9 mouse cellular contexts compared by ENCODE assay signal in genomic region chr6:37642701-37643121, GRCm38 (mm10).
DNase-seq lines count a peak whose midpoint lies in the region; ATAC-seq and TF ChIP-seq lines count a peak whose summit lies in the region.
"Had no signal": no experiment of that assay in that cellular context is flagged by ENCODE, and none has a peak within 500 bp of the region (broad histone marks: within the 10 kb centered on the region; RNA-seq: fewer than 3 reads in every experiment).

No protein-coding gene starts in this region.

- H3K27me3 ChIP-seq in lung, embryonic 15.5 days, result no peaks in the 10 kb centered on the region
- H3K27me3 ChIP-seq in embryonic facial prominence, embryonic 10.5 days (replicated peaks; ENCODE audit: low read depth, poor library complexity, severe bottlenecking), result no peaks in the 10 kb centered on the region
- H3K27me3 ChIP-seq in hindbrain, embryonic 13.5 days, result no peaks in the 10 kb centered on the region
- no peaks in the 10 kb centered on the region for H3K27me3 ChIP-seq in midbrain, postnatal 0 days (ENCODE audit: insufficient read depth, low read length)
- H3K27me3 ChIP-seq: liver, embryonic 13.5 days had no signal

- H3K27ac ChIP-seq in lung, embryonic 15.5 days, result no peak overlapping the region
- no peak overlapping the region for H3K27ac ChIP-seq in embryonic facial prominence, embryonic 10.5 days (replicated peaks)
- H3K27ac ChIP-seq in hindbrain, embryonic 13.5 days, result peak overlapping the region; percentile 93
- H3K27ac ChIP-seq in midbrain, postnatal 0 days (ENCODE audit: low read depth, low read length), result peak overlapping the region; percentile 81
- H3K27ac ChIP-seq: liver, embryonic 13.5 days had no signal

- DNase-seq in lung, postnatal 14 days, result no peak
- DNase-seq in embryonic facial prominence, embryonic 10.5 days (ENCODE audit: low spot score), result peak; percentile 14
- peak; percentile 94 for DNase-seq in midbrain, postnatal 0 days (ENCODE audit: low spot score)
- DNase-seq in adrenal gland, postnatal 14 days, result no peak
- no peak for DNase-seq in gastrocnemius, postnatal 4 days (ENCODE audit: low spot score in 2 of 2)
- no peak for DNase-seq in thymus, adult 18-20 months
- DNase-seq: liver, embryonic 13.5 days had no signal

- H3K36me3 ChIP-seq in lung, embryonic 15.5 days, result no peaks in the 10 kb centered on the region
- H3K36me3 ChIP-seq in embryonic facial prominence, embryonic 10.5 days (replicated peaks), result no peaks in the 10 kb centered on the region
- no peaks in the 10 kb centered on the region for H3K36me3 ChIP-seq in hindbrain, embryonic 13.5 days
- no peaks in the 10 kb centered on the region for H3K36me3 ChIP-seq in midbrain, postnatal 0 days (ENCODE audit: insufficient read depth, low read length)
- H3K36me3 ChIP-seq: liver, embryonic 13.5 days had no signal

- no peak overlapping the region for H3K4me3 ChIP-seq in lung, embryonic 15.5 days
- H3K4me3 ChIP-seq in embryonic facial prominence, embryonic 10.5 days, result no peak overlapping the region
- peak overlapping the region; percentile 27 for H3K4me3 ChIP-seq in hindbrain, embryonic 13.5 days
- H3K4me3 ChIP-seq in midbrain, postnatal 0 days (ENCODE audit: low read depth, low read length), result peak overlapping the region; percentile 26
- H3K4me3 ChIP-seq: liver, embryonic 13.5 days had no signal

- 45% methylated on average over 8 of the region's 8 CpGs for WGBS in lung, embryonic 15.5 days
- WGBS in embryonic facial prominence, embryonic 10.5 days, result 49% methylated on average over 8 of the region's 8 CpGs
- 18% methylated on average over 8 of the region's 8 CpGs for WGBS in hindbrain, embryonic 13.5 days
- 6% methylated on average over 8 of the region's 8 CpGs for WGBS in midbrain, postnatal 0 days

- no peak for TF ChIP-seq CTCF in midbrain, postnatal 0 days (IDR thresholded peaks at IDR 0.05)

- H3K9ac ChIP-seq in lung, embryonic 15.5 days, result no peak overlapping the region
- peak overlapping the region; percentile 47; the same call in 1 of the 2 replicates for H3K9ac ChIP-seq in hindbrain, embryonic 13.5 days
- H3K9ac ChIP-seq in midbrain, postnatal 0 days (replicated peaks; ENCODE audit: low read length, poor library complexity, severe bottlenecking), result peak overlapping the region; percentile 50; the same call in 1 of the 2 replicates
- H3K9ac ChIP-seq: liver, embryonic 13.5 days had no signal

- no peaks in the 10 kb centered on the region for H3K9me3 ChIP-seq in lung, embryonic 15.5 days
- H3K9me3 ChIP-seq in embryonic facial prominence, embryonic 10.5 days, result no peaks in the 10 kb centered on the region
- no peaks in the 10 kb centered on the region for H3K9me3 ChIP-seq in hindbrain, embryonic 13.5 days
- no peaks in the 10 kb centered on the region for H3K9me3 ChIP-seq in midbrain, postnatal 0 days (ENCODE audit: low read length)
- H3K9me3 ChIP-seq: liver, embryonic 13.5 days had no signal

- ATAC-seq in lung, embryonic 15.5 days (ENCODE audit: borderline replicate concordance, extremely low read depth, low FRiP score, low TSS enrichment), result no peak
- peak; percentile 83 for ATAC-seq in hindbrain, embryonic 13.5 days (ENCODE audit: low FRiP score)
- peak; percentile 88 for ATAC-seq in midbrain, postnatal 0 days (ENCODE audit: low FRiP score)

- H3K4me1 ChIP-seq in lung, embryonic 15.5 days, result 0 out of 2 replicates have a peak, but pooled peaks cover 3% of the 10 kb centered on the region
- H3K4me1 ChIP-seq in embryonic facial prominence, embryonic 10.5 days, result peaks cover 8% of the 10 kb centered on the region; the same call in 1 of the 2 replicates
- peaks cover 29% of the 10 kb centered on the region for H3K4me1 ChIP-seq in hindbrain, embryonic 13.5 days (replicated peaks)
- peaks cover 9% of the 10 kb centered on the region for H3K4me1 ChIP-seq in midbrain, postnatal 0 days (ENCODE audit: insufficient read depth, low read length)
- H3K4me1 ChIP-seq: liver, embryonic 13.5 days had no signal

- H3K4me2 ChIP-seq in lung, embryonic 15.5 days, result peak overlapping the region; percentile 31
- peak overlapping the region; percentile 49 for H3K4me2 ChIP-seq in hindbrain, embryonic 13.5 days
- H3K4me2 ChIP-seq in midbrain, postnatal 0 days (ENCODE audit: low read depth, low read length, poor library complexity, severe bottlenecking), result peak overlapping the region; percentile 42
- H3K4me2 ChIP-seq: liver, embryonic 13.5 days had no signal

Comparison
In these comparisons a context has a peak if more than half of its experiments do, and no peak if none do; other contexts are left out.
1. H3K27ac ChIP-seq: peak in hindbrain, embryonic 13.5 days (single experiment) and midbrain, postnatal 0 days (single experiment); none in lung, embryonic 15.5 days (single experiment) and embryonic facial prominence, embryonic 10.5 days (single experiment).
2. H3K4me3 ChIP-seq: peak in hindbrain, embryonic 13.5 days (single experiment) and midbrain, postnatal 0 days (single experiment); none in lung, embryonic 15.5 days (single experiment) and embryonic facial prominence, embryonic 10.5 days (single experiment).
3. DNase-seq: peak in embryonic facial prominence, embryonic 10.5 days (single experiment) and midbrain, postnatal 0 days (single experiment); none in lung, postnatal 14 days (single experiment), adrenal gland, postnatal 14 days (single experiment), gastrocnemius, postnatal 4 days (0 of 2) and thymus, adult 18-20 months (0 of 2).
4. Peak in every context shown above with its lines, with median percentiles within 50 percentile points of each other: H3K4me2 ChIP-seq.